Mouse (Mus musculus) Patski (cell line): ENCODE results near the gene Nr2c2. TPM values are rescaled to one million over a fixed set of nuclear protein-coding genes. Genes with fewer than 3 reads are reported as not detected.
"Not testable (repeated sequence)": the region's sequence is repeated elsewhere in the genome, so short reads cannot be mapped to it uniquely, and the experiment has no call there.

Experiments used
- ATAC-seq: fragments of 100-300 bp; one replicate; pipeline ENCODE4 v1.8.0; 2021
- CTCF ChIA-PET: fragments of 350-600 bp; sonication (Branson Sonifier 250); formaldehyde crosslinking; loops from one replicate; lab custom pipeline; 2022; ENCODE audit warnings: inconsistent platforms; lab: Charles Lee
- POLR2A ChIA-PET: fragments of 350-600 bp; sonication (Branson Sonifier 250); formaldehyde crosslinking; loops from one replicate; lab custom pipeline; 2022; ENCODE audit warnings: antibody characterized with exemption, inconsistent platforms; lab: Charles Lee
- DNase-seq: peaks from one replicate; pipeline ENCODE4 v3.0.0-alpha.2; 2011; ENCODE audit warnings: low read depth, low spot score
- H3K27me3 ChIP-seq: fragments of 371-371 bp; one replicate; pipeline ENCODE4 v1.5.1; 2021
- CTCF ChIP-seq: fragments of 100-300 bp; IDR thresholded peaks from one replicate; pipeline ENCODE4 v1.5.1; 2021
- in situ Hi-C: fragments of 300-500 bp; cut with MboI; formaldehyde crosslinking; loops from 3 replicates; pipeline ENCODE4 v1.11.1; 2018; ENCODE audit warnings: low pct_unique_long_range_greater_than_20kb, mixed read lengths
- polyA plus RNA-seq: library from polyadenylated mRNA; unstranded; gene quantifications from one replicate; pipeline ENCODE4 v1.2.3, GENCODE M21; 2021

The Nr2c2 gene
- polyA plus RNA-seq, 1 experiment from 2014 or later: 31.5 TPM

DNA sequence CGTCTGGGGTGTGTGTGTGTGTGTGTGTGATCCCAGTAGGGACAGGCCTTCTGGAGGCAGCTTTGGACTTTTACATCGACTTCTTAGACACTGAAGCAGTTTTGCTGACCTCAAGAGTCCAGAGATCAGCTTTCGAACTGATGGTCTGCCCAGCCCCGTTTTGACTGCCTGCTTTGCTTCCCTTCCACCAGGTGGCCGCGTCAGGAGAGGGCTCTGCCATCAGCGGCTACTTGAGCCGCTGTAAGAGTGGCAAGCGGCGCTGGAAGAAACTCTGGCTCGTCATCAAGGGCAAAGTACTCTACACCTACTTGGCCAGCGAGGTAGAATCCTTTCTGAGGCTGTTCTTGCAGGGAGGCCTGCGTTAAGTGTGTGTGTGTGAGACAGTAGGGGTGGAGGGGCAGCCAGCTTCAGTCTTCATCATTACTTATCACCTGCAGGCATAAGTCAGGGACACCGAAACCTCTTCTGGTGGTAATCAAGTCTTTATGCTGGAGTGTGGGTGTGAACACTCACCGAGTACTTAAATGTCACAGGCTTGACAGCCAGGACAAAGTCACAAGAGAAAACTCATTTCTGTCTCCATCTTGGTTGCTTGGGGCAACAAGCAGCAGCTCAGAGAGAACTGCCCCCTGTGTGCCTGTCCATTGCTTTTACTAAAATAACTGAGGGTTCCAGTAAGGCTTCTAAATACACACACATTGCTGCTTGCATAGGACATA, 19.9 kb upstream of the Nr2c2 start:
- peaks cover 22% of the 10 kb centered on the region for H3K27me3 ChIP-seq
- CTCF ChIA-PET: no interaction called here
- in situ Hi-C loops: no loop called here
- TF ChIP-seq CTCF: no peak
- ATAC-seq (no peak), DNase-seq (no peak)
- POLR2A ChIA-PET: interaction anchor here (1.5 kb wide), 1 partner anchor 19 kb away, joined by 3 read pairs; no protein-coding TSS in a partner anchor

DNA sequence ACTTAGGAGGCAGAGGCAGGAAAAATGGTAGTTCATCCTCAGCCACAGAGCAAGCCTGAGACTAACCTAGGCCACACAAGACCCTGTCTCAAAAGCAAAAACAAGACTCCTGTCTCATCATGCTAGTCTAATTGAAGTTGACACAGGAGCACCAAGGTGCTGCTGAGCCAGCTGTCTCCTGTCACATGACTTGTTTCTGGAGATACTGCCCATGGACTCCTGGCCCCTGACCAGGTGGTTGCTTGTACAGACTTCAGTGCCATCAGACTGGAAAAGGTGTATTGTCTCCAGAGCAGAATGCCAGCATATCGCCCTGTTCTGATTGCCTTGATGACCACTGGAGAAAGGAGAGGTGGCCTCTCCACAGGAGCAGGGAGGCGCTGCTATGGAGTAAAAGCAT, 10.5 kb upstream of the Nr2c2 start:
- ChIA-PET POLR2A (interaction anchor here (1.0 to 1.4 kb wide), 2 partner anchors 9 to 402 kb away, joined by 3 read pairs; no protein-coding TSS in a partner anchor), CTCF (no interaction called here)
- DNase-seq: no peak
- H3K27me3 ChIP-seq: no peaks in the 10 kb centered on the region
- no peak for TF ChIP-seq CTCF
- in situ Hi-C loops: no loop called here
- no peak for ATAC-seq

DNA sequence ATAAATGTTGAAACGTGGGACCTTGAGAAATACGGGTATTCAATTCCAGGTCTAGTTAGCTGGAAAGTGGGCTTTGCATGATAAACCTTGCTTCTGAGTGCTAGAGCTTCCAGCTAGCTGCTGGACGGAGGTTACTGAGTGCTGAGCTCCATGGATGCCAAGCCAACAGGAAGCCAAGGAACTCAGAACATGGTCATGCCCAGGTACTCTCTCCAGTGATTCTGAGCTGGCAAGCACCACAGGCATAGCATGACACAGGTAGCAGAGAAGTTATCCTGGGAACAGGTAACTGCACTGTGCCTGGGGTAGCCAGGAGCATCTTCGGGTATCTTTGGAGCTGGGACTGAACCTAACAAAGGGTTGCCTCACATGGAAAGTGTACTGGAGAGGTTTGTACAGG, 8.4 kb upstream of the Nr2c2 start:
- CTCF ChIA-PET: no interaction called here
- POLR2A ChIA-PET: no interaction called here
- no peaks in the 10 kb centered on the region for H3K27me3 ChIP-seq
- TF ChIP-seq CTCF: no peak
- in situ Hi-C loops: no loop called here
- DNase-seq (no peak), ATAC-seq (no peak)

DNA sequence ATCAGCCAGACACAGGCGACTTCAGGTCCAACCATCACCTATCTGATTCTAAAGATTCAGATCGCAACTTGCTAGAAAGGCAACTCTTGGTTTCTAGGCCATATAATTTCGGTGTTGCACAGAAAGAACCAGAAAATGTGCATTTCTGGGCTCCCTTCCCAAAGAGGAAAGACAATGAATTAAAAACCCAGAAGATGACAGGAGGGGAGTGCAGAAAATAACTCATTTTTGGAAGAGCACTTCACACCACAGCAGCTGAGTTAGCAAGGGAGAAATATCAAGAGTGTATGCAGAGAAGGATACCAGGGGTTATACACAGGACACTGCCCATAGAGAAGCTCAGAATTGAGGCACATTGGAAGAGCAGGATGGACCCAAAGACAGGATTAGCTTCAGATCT, 6.3 kb upstream of the Nr2c2 start:
- POLR2A ChIA-PET: no interaction called here
- in situ Hi-C loops: no loop called here
- ATAC-seq (no peak), DNase-seq (no peak)
- CTCF ChIA-PET: interaction anchor here (1.5 kb wide), 1 partner anchor 11 kb away, joined by 3 read pairs; no protein-coding TSS in a partner anchor
- TF ChIP-seq CTCF: no peak
- no peaks in the 10 kb centered on the region for H3K27me3 ChIP-seq

DNA sequence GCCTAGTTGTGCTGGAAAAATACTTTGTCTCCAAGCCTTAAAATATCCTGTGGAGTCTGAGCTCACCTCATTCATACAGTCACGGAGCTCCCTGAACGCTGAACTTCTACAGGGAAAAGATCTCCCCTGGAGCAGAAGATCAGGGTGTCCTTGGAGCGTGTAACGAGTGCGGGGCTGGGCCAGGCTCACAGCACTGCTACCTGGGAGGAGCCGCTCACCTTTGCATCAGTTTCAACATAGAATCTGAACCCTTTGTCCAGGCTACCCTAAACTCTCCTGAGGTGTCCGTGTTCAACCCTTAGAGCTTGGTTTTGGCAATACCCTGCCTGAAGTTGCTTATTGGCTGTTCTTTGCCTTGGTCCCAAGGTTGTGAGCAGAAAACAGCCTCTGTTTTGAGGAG, 2.0 kb upstream of the Nr2c2 start:
- DNase-seq, CTCF ChIA-PET, POLR2A ChIA-PET, in situ Hi-C loops, H3K27me3 ChIP-seq, ATAC-seq: not testable (repeated sequence)

DNA sequence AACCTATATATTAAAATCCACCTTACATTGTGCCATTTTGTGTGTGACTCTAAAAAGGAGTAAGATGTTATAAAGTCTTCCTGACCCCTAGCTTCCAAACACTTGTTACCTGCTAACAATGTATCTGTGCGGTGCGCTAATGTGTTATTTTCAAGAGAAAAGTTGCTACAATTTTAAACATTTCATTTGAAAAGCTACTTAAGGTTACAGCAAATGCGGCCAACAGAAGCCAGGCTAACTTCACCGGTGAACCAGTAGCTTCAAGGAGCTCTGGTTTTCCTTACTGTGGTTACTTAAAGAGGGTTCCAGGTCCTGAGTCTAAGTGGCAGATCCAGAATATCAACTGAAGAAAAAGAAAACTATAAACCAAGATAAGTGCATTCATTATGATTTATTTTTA, 1.2 kb upstream of the Nr2c2 start:
- no peak for ATAC-seq
- POLR2A ChIA-PET: interaction anchor here (1.2 to 1.4 kb wide), 2 partner anchors 10 to 19 kb away, joined by 3 read pairs; no protein-coding TSS in a partner anchor
- CTCF ChIA-PET: no interaction called here
- in situ Hi-C loops: no loop called here
- no peaks in the 10 kb centered on the region for H3K27me3 ChIP-seq
- TF ChIP-seq CTCF: no peak
- DNase-seq: no peak

DNA sequence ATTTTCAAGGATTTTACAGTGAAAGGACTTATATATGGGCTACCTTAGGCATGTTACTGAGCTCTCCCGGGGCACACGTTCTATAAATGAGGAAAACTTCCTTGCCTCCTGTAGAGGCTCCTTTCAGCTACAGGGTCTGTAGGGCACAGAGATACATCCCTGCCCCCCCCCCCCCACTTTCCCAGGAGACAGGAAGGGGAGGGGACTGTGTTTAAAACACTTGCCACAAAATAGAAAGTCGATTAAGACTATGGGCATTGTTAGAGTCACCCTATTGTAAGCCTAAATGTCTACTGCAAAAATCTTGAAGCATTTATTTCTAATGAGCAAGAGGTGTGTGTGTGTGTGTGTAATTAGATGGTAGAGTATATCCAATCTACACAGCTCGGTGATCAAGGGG, 693 bp upstream of the Nr2c2 start:
- ChIA-PET POLR2A (interaction anchor here (0.9 to 1.4 kb wide), 3 partner anchors 10 to 38 kb away, joined by 3 read pairs; no protein-coding TSS in a partner anchor), CTCF (no interaction called here)
- TF ChIP-seq CTCF: no peak
- DNase-seq: no peak
- H3K27me3 ChIP-seq: no peaks in the 10 kb centered on the region
- in situ Hi-C loops: no loop called here
- no peak for ATAC-seq

DNA sequence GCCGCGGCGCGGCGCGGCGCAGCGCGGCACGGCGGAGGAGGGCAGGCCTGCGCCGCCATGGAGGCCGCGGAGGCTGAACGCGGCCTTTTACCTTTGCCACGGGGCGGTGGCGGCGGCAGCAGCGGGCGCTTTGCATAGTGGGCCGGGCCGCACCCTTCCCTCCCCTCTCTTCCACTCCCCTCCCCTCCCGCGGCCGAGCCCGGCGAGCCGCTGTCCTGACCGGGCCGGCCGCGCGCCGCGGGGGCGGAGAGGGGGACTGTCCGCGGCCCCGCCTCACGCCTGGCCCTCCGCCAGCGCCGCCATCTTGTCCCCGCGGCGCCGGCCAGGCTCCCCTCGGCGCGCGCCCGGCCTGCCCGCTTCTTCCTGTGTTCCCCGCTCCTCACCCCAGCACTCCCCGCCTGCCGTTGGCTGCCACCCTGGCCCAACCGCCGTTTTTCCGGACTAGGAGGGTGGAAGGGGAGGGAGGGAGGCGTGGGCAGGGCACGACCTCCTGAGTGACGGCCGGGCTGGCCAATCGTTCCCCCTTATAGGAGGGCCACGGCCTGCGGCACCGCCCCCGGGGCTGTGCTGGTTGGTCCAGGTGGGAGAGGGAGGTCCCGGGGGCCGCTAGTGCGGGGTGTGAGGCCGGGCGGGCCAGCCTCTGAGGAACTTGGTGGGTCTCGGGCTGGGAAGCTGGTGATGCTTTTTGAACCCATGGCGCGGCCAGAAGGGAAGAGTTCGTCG, 738 bp downstream of the Nr2c2 start:
- ChIA-PET POLR2A (no interaction called here), CTCF (interaction anchor here (0.6 to 1.3 kb wide), 2 partner anchors 10 to 16 kb away, joined by 3 to 6 read pairs; no protein-coding TSS in a partner anchor)
- no peaks in the 10 kb centered on the region for H3K27me3 ChIP-seq
- DNase-seq (peak; percentile 88), ATAC-seq (peak; percentile 91)
- in situ Hi-C loops: no loop called here
- TF ChIP-seq CTCF: no peak

DNA sequence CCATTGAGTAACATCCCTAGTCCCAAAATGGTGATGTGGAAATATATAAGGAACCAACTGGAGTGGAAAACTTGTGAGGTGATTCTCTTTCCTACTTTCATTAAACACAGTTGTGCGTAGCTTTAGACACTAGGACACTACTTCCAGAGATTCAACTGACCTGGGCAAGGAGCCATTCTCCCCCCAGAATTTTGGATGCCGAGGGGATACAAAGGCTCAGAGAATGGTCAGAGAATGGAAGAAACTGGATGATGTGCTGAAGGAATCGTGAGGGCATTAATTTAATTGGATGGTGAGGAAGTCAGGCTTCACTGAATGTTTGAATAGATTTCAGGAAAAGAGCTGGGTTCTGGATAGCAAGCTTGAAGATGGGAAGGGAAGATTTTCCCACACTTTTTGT, 1.5 kb downstream of the Nr2c2 start:
- POLR2A ChIA-PET: no interaction called here
- DNase-seq: no peak
- no peak for TF ChIP-seq CTCF
- H3K27me3 ChIP-seq: no peaks in the 10 kb centered on the region
- ATAC-seq: no peak
- in situ Hi-C loops: no loop called here
- CTCF ChIA-PET: interaction anchor here (0.6 to 1.3 kb wide), 2 partner anchors 9 to 16 kb away, joined by 3 to 6 read pairs; no protein-coding TSS in a partner anchor

DNA sequence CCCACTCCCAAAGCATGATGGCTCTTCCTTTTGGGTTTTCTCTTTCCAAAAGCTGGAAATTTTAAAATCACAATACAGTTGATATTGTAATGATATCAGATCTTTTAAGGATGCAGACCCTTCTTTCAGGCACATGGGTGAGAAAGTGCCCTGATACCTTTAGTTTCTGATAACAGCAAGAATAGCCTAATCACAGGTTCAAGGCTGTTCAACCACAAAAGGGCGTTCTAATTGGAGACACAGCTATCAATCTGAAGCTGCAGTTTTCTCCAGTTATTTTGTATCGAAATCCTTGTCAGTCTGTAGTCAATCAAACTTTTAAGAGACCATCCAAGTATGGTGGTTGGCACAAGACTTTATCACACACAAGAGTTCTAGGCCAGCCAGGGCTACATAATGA, 2.7 kb downstream of the Nr2c2 start:
- no peak for TF ChIP-seq CTCF
- DNase-seq: no peak
- ATAC-seq: no peak
- CTCF ChIA-PET: no interaction called here
- H3K27me3 ChIP-seq: no peaks in the 10 kb centered on the region
- POLR2A ChIA-PET: no interaction called here
- in situ Hi-C loops: no loop called here
